Mouse (Mus musculus): ENCODE results near the gene Zswim9. TPM values are rescaled to one million over a fixed set of nuclear protein-coding genes. Genes with fewer than 3 reads are reported as not detected.

Zswim9 gene
- total and polyA plus RNA-seq, 2 experiments from 2014 or later: 8.2 to 15.3 TPM

DNA sequence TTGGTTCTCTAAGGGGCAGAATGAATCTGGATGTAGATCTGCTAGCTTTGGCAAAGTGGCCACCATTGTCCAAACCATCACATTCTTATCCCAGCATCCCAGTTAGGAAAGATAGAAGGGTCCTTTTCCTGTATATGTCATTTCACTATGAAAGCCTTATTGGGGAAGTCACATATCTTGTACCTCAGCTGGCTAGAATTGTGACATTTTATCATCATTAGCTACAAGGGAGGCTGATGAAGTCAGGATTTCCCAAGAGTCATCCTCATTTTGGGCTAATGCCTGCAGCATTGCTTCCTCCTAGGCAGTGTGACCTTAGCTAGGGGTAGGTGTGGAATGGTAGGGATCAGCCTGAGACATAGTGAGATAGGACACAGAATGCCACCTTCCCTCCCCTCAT is 24.9 kb upstream of the Zswim9 start:
- no peak for TF ChIP-seq CTCF (IDR thresholded peaks at IDR 0.05; ENCODE audit: low read depth)
- Histone ChIP-seq H3K27me3 (ENCODE audit: insufficient read depth, low read length) (no peaks in the 10 kb centered on the region), H3K36me3 (ENCODE audit: insufficient read depth) (peaks cover 60% of the 10 kb centered on the region), H3K9me3 (ENCODE audit: low read length) (no peaks in the 10 kb centered on the region), H3K27ac (ENCODE audit: low read depth, low read length) (no peak overlapping the region), H3K4me3 (ENCODE audit: low read depth, low read length) (no peak overlapping the region), H3K4me1 (ENCODE audit: insufficient read depth) (no peaks in the 10 kb centered on the region), H3K4me2 (ENCODE audit: low read depth) (no peak overlapping the region), H3K9ac (no peak overlapping the region)
- DNase-seq: no peak
- no peak for ATAC-seq

DNA sequence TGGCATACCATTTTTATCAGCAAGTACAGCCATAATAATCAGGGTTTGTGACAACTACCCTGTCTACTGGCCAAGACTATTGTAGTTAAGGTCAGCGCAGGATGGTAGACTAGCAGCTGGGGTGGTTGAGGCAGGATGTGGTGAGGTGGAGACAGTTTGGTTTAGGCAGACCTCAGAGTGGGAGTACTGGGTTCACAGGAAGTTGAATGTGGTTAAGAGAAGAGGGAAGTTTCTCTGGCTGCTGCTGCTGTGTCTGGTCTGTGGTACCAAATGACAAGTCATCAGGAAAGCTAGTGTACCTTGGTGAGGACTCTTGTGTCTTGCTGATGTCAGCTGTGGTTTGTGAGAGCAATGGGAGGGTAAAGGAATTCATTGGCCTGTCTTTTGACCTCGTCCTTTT is 24.3 kb upstream of the Zswim9 start:
- no peak for ATAC-seq
- TF ChIP-seq CTCF (IDR thresholded peaks at IDR 0.05; ENCODE audit: low read depth): no peak
- Histone ChIP-seq H3K4me1 (ENCODE audit: insufficient read depth) (no peaks in the 10 kb centered on the region), H3K9me3 (ENCODE audit: low read length) (no peaks in the 10 kb centered on the region), H3K4me2 (ENCODE audit: low read depth) (no peak overlapping the region), H3K36me3 (ENCODE audit: insufficient read depth) (peaks cover 58% of the 10 kb centered on the region), H3K4me3 (ENCODE audit: low read depth, low read length) (no peak overlapping the region), H3K9ac (no peak overlapping the region), H3K27me3 (ENCODE audit: insufficient read depth, low read length) (no peaks in the 10 kb centered on the region), H3K27ac (ENCODE audit: low read depth, low read length) (no peak overlapping the region)
- no peak for DNase-seq
- 85% methylated on average over 2 of the region's 2 CpGs for WGBS

DNA sequence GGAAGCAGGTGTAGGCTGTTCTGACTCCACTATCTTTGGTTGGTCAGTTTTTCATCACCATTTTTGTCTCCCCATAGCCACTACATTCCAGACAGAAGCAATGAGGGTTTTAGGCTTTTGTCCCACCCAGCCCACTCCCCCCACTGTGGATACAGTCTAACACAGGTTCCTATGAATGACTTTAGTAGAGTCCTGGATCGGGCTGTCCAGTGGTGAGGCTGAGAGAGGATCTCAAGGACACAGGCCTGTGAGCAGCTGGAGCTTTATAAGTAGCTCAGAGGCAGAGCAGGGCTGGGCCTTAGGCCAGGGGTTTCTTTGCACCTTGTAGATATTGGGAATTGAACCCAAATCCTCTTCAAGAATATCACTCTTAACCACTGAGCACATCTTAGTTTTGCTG is 23.1 kb upstream of the Zswim9 start:
- WGBS: 95% methylated on average over 1 of the region's 1 CpGs
- no peak overlapping the region for H3K4me3 ChIP-seq (ENCODE audit: low read depth, low read length)

DNA sequence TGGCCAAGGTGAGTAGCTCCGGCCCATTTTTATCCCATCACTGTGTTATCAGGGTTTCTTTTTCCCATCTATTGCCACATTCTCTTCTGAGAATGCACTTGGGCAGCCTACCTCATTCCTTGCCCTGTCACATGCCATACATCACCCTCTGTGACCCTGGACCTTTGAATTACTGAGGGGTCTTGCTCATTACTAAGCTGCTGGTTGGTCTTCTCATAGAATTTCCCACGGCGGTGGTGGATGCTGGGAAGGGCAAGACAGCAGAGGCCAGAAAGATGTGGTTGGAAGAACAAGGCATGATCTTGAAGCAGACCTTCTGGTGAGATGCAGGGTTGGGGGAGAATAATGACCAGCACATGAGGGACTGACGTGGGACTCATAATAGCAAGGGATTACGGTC is 20.3 kb upstream of the Zswim9 start:
- peaks cover 80% of the 10 kb centered on the region for H3K36me3 ChIP-seq (ENCODE audit: insufficient read depth)

More for the DNA sequence above, 23.1 kb upstream of the Zswim9 start:
- Histone ChIP-seq H3K36me3 (ENCODE audit: insufficient read depth) (peaks cover 63% of the 10 kb centered on the region), H3K9me3 (ENCODE audit: low read length) (no peaks in the 10 kb centered on the region), H3K27me3 (ENCODE audit: insufficient read depth, low read length) (no peaks in the 10 kb centered on the region), H3K4me1 (ENCODE audit: insufficient read depth) (no peaks in the 10 kb centered on the region), H3K4me2 (ENCODE audit: low read depth) (no peak overlapping the region), H3K9ac (no peak overlapping the region), H3K27ac (ENCODE audit: low read depth, low read length) (no peak overlapping the region)
- DNase-seq (no peak), ATAC-seq (no peak)
- TF ChIP-seq CTCF (IDR thresholded peaks at IDR 0.05; ENCODE audit: low read depth): no peak

DNA sequence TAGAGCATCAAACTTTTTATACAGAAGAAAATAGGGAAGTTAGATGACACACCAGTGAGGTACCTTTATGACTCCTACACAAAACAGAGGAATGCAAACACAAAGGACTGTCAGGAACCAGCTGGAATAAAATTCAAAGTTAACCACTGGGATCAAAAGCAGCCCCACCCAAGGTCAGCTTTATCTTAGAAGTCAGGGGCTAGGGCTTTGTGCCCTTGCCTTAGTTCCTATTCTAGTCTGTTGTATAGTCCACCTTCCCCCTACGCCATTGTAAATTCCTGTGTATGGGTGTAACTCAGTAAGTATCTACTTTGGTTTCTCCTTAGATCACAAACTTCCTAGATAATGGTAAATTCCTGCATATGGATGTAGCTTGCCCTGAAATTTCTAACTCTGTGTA is 19.1 kb upstream of the Zswim9 start:
- H3K4me3 ChIP-seq (ENCODE audit: low read depth, low read length): no peak overlapping the region
- no peak overlapping the region for H3K4me2 ChIP-seq (ENCODE audit: low read depth)
- no peaks in the 10 kb centered on the region for H3K4me1 ChIP-seq (ENCODE audit: insufficient read depth)
- H3K27me3 ChIP-seq (ENCODE audit: insufficient read depth, low read length): no peaks in the 10 kb centered on the region
- DNase-seq: no peak
- no peak for TF ChIP-seq CTCF (IDR thresholded peaks at IDR 0.05; ENCODE audit: low read depth)
- no peaks in the 10 kb centered on the region for H3K9me3 ChIP-seq (ENCODE audit: low read length)
- H3K9ac ChIP-seq: no peak overlapping the region
- 94% methylated on average over 1 of the region's 1 CpGs for WGBS
- peaks cover 77% of the 10 kb centered on the region for H3K36me3 ChIP-seq (ENCODE audit: insufficient read depth)
- no peak for ATAC-seq
- no peak overlapping the region for H3K27ac ChIP-seq (ENCODE audit: low read depth, low read length)

More for the DNA sequence above, 20.3 kb upstream of the Zswim9 start:
- H3K9me3 ChIP-seq (ENCODE audit: low read length): no peaks in the 10 kb centered on the region
- TF ChIP-seq CTCF (IDR thresholded peaks at IDR 0.05; ENCODE audit: low read depth): no peak
- no peak overlapping the region for H3K9ac ChIP-seq
- H3K4me3 ChIP-seq (ENCODE audit: low read depth, low read length): no peak overlapping the region
- H3K4me2 ChIP-seq (ENCODE audit: low read depth): no peak overlapping the region
- DNase-seq (no peak), ATAC-seq (no peak)
- H3K27ac ChIP-seq (ENCODE audit: low read depth, low read length): no peak overlapping the region
- H3K27me3 ChIP-seq (ENCODE audit: insufficient read depth, low read length): no peaks in the 10 kb centered on the region
- H3K4me1 ChIP-seq (ENCODE audit: insufficient read depth): no peaks in the 10 kb centered on the region
- WGBS: 97% methylated on average over 5 of the region's 5 CpGs

DNA sequence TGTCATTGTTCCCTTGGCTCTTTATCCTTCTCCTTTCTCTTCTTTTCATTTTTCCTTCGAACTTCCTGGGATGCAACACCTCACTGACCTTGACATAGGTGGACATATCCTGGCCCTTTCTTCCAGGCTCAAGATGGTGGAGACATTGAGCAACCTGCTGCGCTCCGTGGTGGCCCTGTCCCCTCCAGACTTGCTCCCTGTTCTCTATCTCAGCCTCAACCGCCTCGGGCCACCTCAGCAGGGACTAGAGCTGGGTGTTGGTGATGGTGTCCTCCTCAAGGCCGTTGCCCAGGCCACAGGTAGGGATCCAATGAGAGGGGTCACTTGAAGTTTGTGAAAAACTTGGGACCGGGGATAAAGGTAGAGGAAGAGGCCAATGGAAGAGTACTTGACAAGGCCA is 16.7 kb upstream of the Zswim9 start:
- ATAC-seq: no peak
- H3K9me3 ChIP-seq (ENCODE audit: low read length): no peaks in the 10 kb centered on the region
- no peak overlapping the region for H3K9ac ChIP-seq
- no peak for DNase-seq
- 95% methylated on average over 7 of the region's 7 CpGs for WGBS
- no peak overlapping the region for H3K4me3 ChIP-seq (ENCODE audit: low read depth, low read length)
- H3K4me2 ChIP-seq (ENCODE audit: low read depth): no peak overlapping the region
- H3K27ac ChIP-seq (ENCODE audit: low read depth, low read length): no peak overlapping the region
- peaks cover 76% of the 10 kb centered on the region for H3K36me3 ChIP-seq (ENCODE audit: insufficient read depth)
- H3K27me3 ChIP-seq (ENCODE audit: insufficient read depth, low read length): no peaks in the 10 kb centered on the region
- TF ChIP-seq CTCF (IDR thresholded peaks at IDR 0.05; ENCODE audit: low read depth): no peak
- H3K4me1 ChIP-seq (ENCODE audit: insufficient read depth): no peaks in the 10 kb centered on the region

DNA sequence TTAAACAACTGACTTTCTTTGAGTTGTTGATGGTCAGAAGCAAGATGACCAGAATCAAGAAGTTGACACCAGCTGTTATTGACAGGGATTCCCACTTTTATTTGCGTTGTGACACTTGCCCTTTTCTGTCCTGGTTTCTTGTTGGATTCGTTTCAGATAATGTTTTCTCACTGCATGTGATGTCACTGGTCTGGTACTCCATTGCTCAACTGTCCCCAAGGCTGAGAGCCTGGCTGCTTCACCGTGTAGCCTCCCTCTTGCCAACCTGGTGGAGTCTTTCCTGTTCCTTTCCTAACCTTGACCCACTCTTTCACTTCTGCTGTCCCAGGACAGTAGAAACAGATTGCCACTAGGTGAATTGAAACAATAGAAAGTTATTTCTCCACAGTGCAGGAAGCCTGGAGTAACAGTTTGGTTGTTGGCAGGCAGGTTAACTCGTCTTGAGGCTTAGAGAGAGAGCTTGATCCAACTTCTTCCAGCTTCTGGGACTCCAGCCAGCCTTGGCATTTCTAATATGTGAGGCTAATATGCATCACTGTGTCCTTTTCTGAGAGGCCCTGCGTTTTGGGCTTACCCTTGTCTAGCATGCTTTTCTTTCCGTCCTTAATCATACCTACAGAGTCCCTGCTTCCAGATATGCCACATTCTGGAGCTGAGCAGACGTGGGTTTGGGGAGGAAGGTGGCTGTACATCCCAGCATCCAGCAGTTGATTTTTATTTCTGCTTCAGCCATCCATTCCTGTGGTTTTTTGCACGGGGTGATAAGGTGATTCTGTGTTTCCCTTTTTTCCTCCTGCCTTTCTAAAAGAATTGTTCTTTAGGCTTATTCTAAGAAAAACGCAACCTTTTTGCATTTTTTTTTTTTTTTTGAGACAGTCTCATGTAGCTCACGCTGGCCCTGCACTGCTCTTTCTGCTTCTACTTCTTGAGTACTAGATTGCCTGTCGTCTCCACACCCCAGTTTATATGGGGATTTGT is 15.6 kb upstream of the Zswim9 start:
- no peaks in the 10 kb centered on the region for H3K4me1 ChIP-seq (ENCODE audit: insufficient read depth)
- H3K4me3 ChIP-seq (ENCODE audit: low read depth, low read length): no peak overlapping the region
- H3K9ac ChIP-seq: no peak overlapping the region
- peaks cover 72% of the 10 kb centered on the region for H3K36me3 ChIP-seq (ENCODE audit: insufficient read depth)
- DNase-seq (no peak), ATAC-seq (no peak)
- 75% methylated on average over 11 of the region's 11 CpGs for WGBS
- H3K4me2 ChIP-seq (ENCODE audit: low read depth): no peak overlapping the region
- H3K27ac ChIP-seq (ENCODE audit: low read depth, low read length): no peak overlapping the region
- no peaks in the 10 kb centered on the region for H3K9me3 ChIP-seq (ENCODE audit: low read length)
- H3K27me3 ChIP-seq (ENCODE audit: insufficient read depth, low read length): no peaks in the 10 kb centered on the region
- no peak for TF ChIP-seq CTCF (IDR thresholded peaks at IDR 0.05; ENCODE audit: low read depth)

All from forebrain, postnatal 0 days (tissue).